Mouse (Mus musculus): ENCODE data around the gene Olfr516. TPM values are rescaled to one million over a fixed set of nuclear protein-coding genes. Genes with fewer than 3 reads are reported as not detected.

The Olfr516 gene
- polyA plus RNA-seq, 1 experiment from 2014 or later, result not detected

Other genes starting within 250 kb of the Olfr516 start
- not detected in 2 replicates for gene Olfr506, start 239.7 kb downstream of the Olfr516 start, polyA plus RNA-seq (2014; fragmentation: Nextera tagmentation; extraction: Ambion mirVana)
- not detected in 2 replicates for gene Olfr507, start 228.7 kb downstream of the Olfr516 start, polyA plus RNA-seq (2014; fragmentation: Nextera tagmentation; extraction: Ambion mirVana)
- gene Olfr508, start 220.5 kb downstream of the Olfr516 start, polyA plus RNA-seq (2014; fragmentation: Nextera tagmentation; extraction: Ambion mirVana), result not detected in 2 replicates
- not detected in 2 replicates for gene Olfr509, start 198.6 kb downstream of the Olfr516 start, polyA plus RNA-seq (2014; fragmentation: Nextera tagmentation; extraction: Ambion mirVana)
- not detected in 2 replicates for gene Olfr510, start 184.1 kb downstream of the Olfr516 start, polyA plus RNA-seq (2014; fragmentation: Nextera tagmentation; extraction: Ambion mirVana)
- not detected in 2 replicates for gene Olfr512, start 137.2 kb downstream of the Olfr516 start, polyA plus RNA-seq (2014; fragmentation: Nextera tagmentation; extraction: Ambion mirVana)
- gene Olfr513, start 99.6 kb downstream of the Olfr516 start, polyA plus RNA-seq (2014; fragmentation: Nextera tagmentation; extraction: Ambion mirVana), result not detected in 2 replicates
- not detected in 2 replicates for gene Olfr514, start 24.5 kb downstream of the Olfr516 start, polyA plus RNA-seq (2014; fragmentation: Nextera tagmentation; extraction: Ambion mirVana)
- not detected in 2 replicates for gene Olfr517, start 21.9 kb upstream of the Olfr516 start, polyA plus RNA-seq (2014; fragmentation: Nextera tagmentation; extraction: Ambion mirVana)
- gene Olfr518, start 34.5 kb upstream of the Olfr516 start, polyA plus RNA-seq (2014; fragmentation: Nextera tagmentation; extraction: Ambion mirVana), result not detected in 2 replicates
- gene Olfr519, start 43.9 kb upstream of the Olfr516 start, polyA plus RNA-seq (2014; fragmentation: Nextera tagmentation; extraction: Ambion mirVana), result not detected in 2 replicates
- gene Nlrp10, start 79.6 kb upstream of the Olfr516 start, polyA plus RNA-seq (2014; fragmentation: Nextera tagmentation; extraction: Ambion mirVana), result not detected in 2 replicates
- gene Eif3f, start 83.9 kb upstream of the Olfr516 start, polyA plus RNA-seq (2014; fragmentation: Nextera tagmentation; extraction: Ambion mirVana), result 70.8 and 91.0 TPM in 2 replicates
- 28.6 and 35.1 TPM in 2 replicates for gene Tub, start 99.8 kb upstream of the Olfr516 start, polyA plus RNA-seq (2014; fragmentation: Nextera tagmentation; extraction: Ambion mirVana)
- 27.2 and 29.1 TPM in 2 replicates for gene Ric3, start 232.8 kb upstream of the Olfr516 start, polyA plus RNA-seq (2014; fragmentation: Nextera tagmentation; extraction: Ambion mirVana)